Mouse (Mus musculus) liver, adult 2 months (tissue): ENCODE results near the gene Snrpa1.

Experiments
- CTCF ChIP-seq: fragments of 200-500 bp; IDR thresholded peaks from 2 replicates; pipeline ENCODE4 v1.5.1; 2011; ENCODE audit warnings: low read depth, low read length, control low read depth
- POLR2A ChIP-seq: fragments of 200-500 bp; IDR thresholded peaks from 2 replicates; pipeline ENCODE4 v1.6.1; 2011; ENCODE audit warnings: low read length, control low read depth; ENCODE audit not compliant: insufficient read depth; ENCODE audit errors: extremely low read depth

- no peak for TF ChIP-seq POLR2A
- TF ChIP-seq CTCF: no peak
These were observed 25.7 kb downstream of the Snrpa1 start for GRCm38 (mm10) chr7:66084546-66084945.
